9 mouse cellular contexts compared by ENCODE assay signal in the genomic region with DNA sequence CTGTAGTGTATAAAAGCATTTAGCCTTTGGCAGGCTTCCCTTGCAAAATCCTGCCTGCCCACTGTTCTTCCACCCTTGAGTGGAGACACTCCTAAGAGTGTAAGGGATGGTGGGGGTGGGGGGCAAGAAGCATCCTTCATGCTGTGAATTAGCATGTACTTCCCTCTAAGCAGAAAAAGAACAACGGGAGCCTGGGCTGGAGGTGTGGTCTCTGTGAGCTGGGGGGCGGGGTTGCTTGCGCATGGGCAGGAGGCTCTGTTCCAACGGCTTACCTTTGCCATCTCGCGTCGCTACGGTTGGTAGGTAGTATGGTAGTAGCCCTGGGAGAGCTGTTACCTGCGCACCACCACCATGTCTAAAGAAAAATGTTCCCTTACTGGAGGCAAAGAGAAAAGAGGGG. TPM values are rescaled to one million over a fixed set of nuclear protein-coding genes. Genes with fewer than 3 reads are reported as not detected.
DNase-seq lines count a peak whose midpoint lies in the region; ATAC-seq and TF ChIP-seq lines count a peak whose summit lies in the region.
"Had no signal": no experiment of that assay in that cellular context is flagged by ENCODE, and none has a peak within 500 bp of the region (broad histone marks: within the 10 kb centered on the region; RNA-seq: fewer than 3 reads in every experiment).

A gene (plus strand): TSS at position 271 of the 400 bp plus-strand sequence.

- H3K27ac ChIP-seq in midbrain, embryonic 13.5 days = peak within 1 kb of the TSS; percentile 7; the same call in 1 of the 2 replicates
- no peak within 1 kb of the TSS for H3K27ac ChIP-seq in midbrain, embryonic 10.5 days (replicated peaks)
- H3K27ac ChIP-seq in ES-E14 (ENCODE audit: insufficient read depth, low read depth, low read length, poor library complexity, severe bottlenecking) = no peak within 1 kb of the TSS
- H3K27ac ChIP-seq in midbrain, postnatal 0 days (ENCODE audit: low read depth, low read length) = no peak within 1 kb of the TSS
- H3K27ac ChIP-seq in intestine, postnatal 0 days (ENCODE audit: low read depth, low read length) = no peak within 1 kb of the TSS
- H3K27ac ChIP-seq in intestine, embryonic 16.5 days (ENCODE audit: low read length) = no peak within 1 kb of the TSS
- H3K27ac ChIP-seq: lung, embryonic 15.5 days had no signal

- 56% methylated on average over 9 of the region's 9 CpGs for whole genome bisulfite sequencing in midbrain, embryonic 13.5 days
- 62% methylated on average over 9 of the region's 9 CpGs for WGBS in midbrain, embryonic 10.5 days
- 57% methylated on average over 9 of the region's 9 CpGs for WGBS in midbrain, postnatal 0 days
- 70% methylated on average over 9 of the region's 9 CpGs for WGBS in intestine, postnatal 0 days
- WGBS in intestine, embryonic 16.5 days = 70% methylated on average over 9 of the region's 9 CpGs

- H3K36me3 ChIP-seq in midbrain, embryonic 13.5 days = peaks cover 31% of the 10 kb centered on the region
- peaks cover 89% of the 10 kb centered on the region for H3K36me3 ChIP-seq in midbrain, embryonic 10.5 days
- H3K36me3 ChIP-seq in ES-E14 (ENCODE audit: control insufficient read depth, insufficient read depth, low read length, poor library complexity, severe bottlenecking) = peaks cover 28% of the 10 kb centered on the region
- peaks cover 3% of the 10 kb centered on the region; the same call in 1 of the 2 replicates for H3K36me3 ChIP-seq in midbrain, postnatal 0 days (ENCODE audit: insufficient read depth, low read length)
- H3K36me3 ChIP-seq in intestine, postnatal 0 days (ENCODE audit: control insufficient read depth, insufficient read depth) = peaks cover 35% of the 10 kb centered on the region
- H3K36me3 ChIP-seq in intestine, embryonic 16.5 days (ENCODE audit: control insufficient read depth, insufficient read depth, low read length) = peaks cover 7% of the 10 kb centered on the region; the same call in 1 of the 2 replicates

- in situ Hi-C loops in ES-E14 (cut with MboI; ENCODE audit: low sequenced_read_pairs in 2 of 2, unreplicated experiment in 2 of 2) = no loop called here

- ATAC-seq in midbrain, embryonic 13.5 days = 0 out of 2 replicates have a peak, but pooled peaks have one; percentile 40
- ATAC-seq in common myeloid progenitor, adult 5-6 weeks (replicated peaks; ENCODE audit: low read depth, poor library complexity, severe bottlenecking) = peak; percentile 54
- ATAC-seq in midbrain, postnatal 0 days (ENCODE audit: low FRiP score) = 0 out of 2 replicates have a peak, but pooled peaks have one; percentile 44
- no peak for ATAC-seq in intestine, postnatal 0 days
- ATAC-seq in intestine, embryonic 16.5 days = no peak

- peak within 1 kb of the TSS; percentile 19; the same call in 1 of the 2 replicates for H3K9ac ChIP-seq in midbrain, embryonic 13.5 days (replicated peaks)
- H3K9ac ChIP-seq in ES-E14 (ENCODE audit: insufficient read depth, low read depth, low read length, poor library complexity, severe bottlenecking) = no peak within 1 kb of the TSS
- no peak within 1 kb of the TSS for H3K9ac ChIP-seq in midbrain, postnatal 0 days (replicated peaks; ENCODE audit: low read length, poor library complexity, severe bottlenecking)
- no peak within 1 kb of the TSS for H3K9ac ChIP-seq in intestine, postnatal 0 days (ENCODE audit: low read depth, low read length)
- H3K9ac ChIP-seq in intestine, embryonic 16.5 days (ENCODE audit: low read depth, low read length) = no peak within 1 kb of the TSS
- H3K9ac ChIP-seq: lung, embryonic 15.5 days had no signal

- no peak for DNase-seq in midbrain, embryonic 10.5 days (ENCODE audit: low spot score)
- DNase-seq in ES-E14 (ENCODE audit: low read depth, low spot score) = peak; percentile 58
- DNase-seq in midbrain, postnatal 0 days (ENCODE audit: low spot score) = peak; percentile 44
- DNase-seq: gastrocnemius, postnatal 25 days had no signal

- no peak within 1 kb of the TSS for H3K4me3 ChIP-seq in midbrain, embryonic 13.5 days (replicated peaks)
- no peak within 1 kb of the TSS for H3K4me3 ChIP-seq in midbrain, embryonic 10.5 days
- peak within 1 kb of the TSS; percentile 10 to 21; a peak in 3 of 4 replicates for H3K4me3 ChIP-seq in ES-E14 (ENCODE audit: insufficient read depth in 1 of 2, low read depth in 1 of 2, low read length in 2 of 2, poor library complexity in 1 of 2, severe bottlenecking in 1 of 2)
- no peak within 1 kb of the TSS for H3K4me3 ChIP-seq in midbrain, postnatal 0 days (ENCODE audit: low read depth, low read length)
- H3K4me3 ChIP-seq in intestine, postnatal 0 days (ENCODE audit: low read depth, low read length) = no peak within 1 kb of the TSS
- H3K4me3 ChIP-seq in intestine, embryonic 16.5 days (ENCODE audit: low read length) = no peak within 1 kb of the TSS
- H3K4me3 ChIP-seq: lung, embryonic 15.5 days had no signal

- no peak for TF ChIP-seq CTCF in midbrain, postnatal 0 days (IDR thresholded peaks at IDR 0.05)
- TF ChIP-seq CTCF in intestine, postnatal 0 days (IDR thresholded peaks at IDR 0.05; ENCODE audit: low read depth) = no peak

- H3K4me1 ChIP-seq in midbrain, embryonic 13.5 days (replicated peaks) = peaks cover 40% of the 10 kb centered on the region
- H3K4me1 ChIP-seq in midbrain, embryonic 10.5 days = peaks cover 34% of the 10 kb centered on the region
- H3K4me1 ChIP-seq in ES-E14 (ENCODE audit: control insufficient read depth in 2 of 2, insufficient read depth in 2 of 2, low read length in 2 of 2, poor library complexity in 1 of 2) = peaks cover 4 to 11% of the 10 kb centered on the region in 2 experiments; a peak in 1 of 4 replicates
- H3K4me1 ChIP-seq in midbrain, postnatal 0 days (ENCODE audit: insufficient read depth, low read length) = peaks cover 3% of the 10 kb centered on the region; the same call in 1 of the 2 replicates
- 0 out of 2 replicates have a peak, but pooled peaks cover 6% of the 10 kb centered on the region for H3K4me1 ChIP-seq in intestine, postnatal 0 days (replicated peaks; ENCODE audit: control insufficient read depth, insufficient read depth, low read length)
- H3K4me1 ChIP-seq in intestine, embryonic 16.5 days (ENCODE audit: control insufficient read depth, insufficient read depth, low read length) = peaks cover 18% of the 10 kb centered on the region

- no peaks in the 10 kb centered on the region for H3K27me3 ChIP-seq in midbrain, embryonic 13.5 days
- H3K27me3 ChIP-seq in midbrain, embryonic 10.5 days (ENCODE audit: low read depth, poor library complexity, severe bottlenecking) = no peaks in the 10 kb centered on the region
- H3K27me3 ChIP-seq in midbrain, postnatal 0 days (ENCODE audit: insufficient read depth, low read length) = no peaks in the 10 kb centered on the region
- H3K27me3 ChIP-seq in intestine, postnatal 0 days (replicated peaks; ENCODE audit: control insufficient read depth, insufficient read depth, low read length) = no peaks in the 10 kb centered on the region
- H3K27me3 ChIP-seq in intestine, embryonic 16.5 days (replicated peaks; ENCODE audit: control insufficient read depth, insufficient read depth, low read length) = no peaks in the 10 kb centered on the region
- H3K27me3 ChIP-seq: lung, embryonic 15.5 days had no signal

- no peaks in the 10 kb centered on the region for H3K9me3 ChIP-seq in midbrain, embryonic 13.5 days
- H3K9me3 ChIP-seq in midbrain, embryonic 10.5 days (replicated peaks) = no peaks in the 10 kb centered on the region
- no peaks in the 10 kb centered on the region for H3K9me3 ChIP-seq in ES-E14 (ENCODE audit: control insufficient read depth, insufficient read depth, low read depth, low read length)
- H3K9me3 ChIP-seq in midbrain, postnatal 0 days (ENCODE audit: low read length) = no peaks in the 10 kb centered on the region
- H3K9me3 ChIP-seq in intestine, postnatal 0 days (ENCODE audit: control insufficient read depth) = no peaks in the 10 kb centered on the region
- no peaks in the 10 kb centered on the region for H3K9me3 ChIP-seq in intestine, embryonic 16.5 days (ENCODE audit: control insufficient read depth, low read length)
- H3K9me3 ChIP-seq: lung, embryonic 15.5 days had no signal

- no peak within 1 kb of the TSS for H3K4me2 ChIP-seq in midbrain, embryonic 13.5 days (replicated peaks)
- peak within 1 kb of the TSS; percentile 22; the same call in 1 of the 2 replicates for H3K4me2 ChIP-seq in midbrain, postnatal 0 days (ENCODE audit: low read depth, low read length, poor library complexity, severe bottlenecking)
- H3K4me2 ChIP-seq in intestine, postnatal 0 days (replicated peaks; ENCODE audit: low read depth) = no peak within 1 kb of the TSS
- no peak within 1 kb of the TSS for H3K4me2 ChIP-seq in intestine, embryonic 16.5 days (ENCODE audit: low read depth, low read length)
- H3K4me2 ChIP-seq: lung, embryonic 15.5 days had no signal

TF ChIP-seq in ES-E14, 5 proteins besides CTCF, POLR2A, EP300 and RAD21:
- TF ChIP-seq ZNF384 (IDR thresholded peaks at IDR 0.05; ENCODE audit: low read depth, low read length) = no peak
- TF ChIP-seq CHD2 (IDR thresholded peaks at IDR 0.05; ENCODE audit: low read depth, low read length) = no peak
- no peak for TF ChIP-seq MAFK (IDR thresholded peaks at IDR 0.05; ENCODE audit: insufficient read depth, low read depth, low read length)
- TF ChIP-seq ZC3H11A (IDR thresholded peaks at IDR 0.05; ENCODE audit: borderline replicate concordance, low read depth, low read length) = no peak
- TF ChIP-seq HCFC1 (IDR thresholded peaks at IDR 0.05; ENCODE audit: borderline replicate concordance, insufficient read depth, low read length) = no peak

RNA-seq across cellular contexts. Expression of the gene that starts here (rescaled TPM):
- 0.47 and 0.55 TPM in 2 replicates for polyA plus RNA-seq in midbrain, embryonic 13.5 days (2015; fragmentation: Nextera tagmentation; extraction: Ambion mirVana)
- 0.15 and 0.20 TPM in 2 replicates for polyA plus RNA-seq in midbrain, embryonic 10.5 days (2016; fragmentation: Nextera tagmentation; extraction: Ambion mirVana)
- total RNA-seq in ES-E14 (2012; rRNA removed) = 8.9 and 9.3 TPM in 2 replicates
- total RNA-seq in common myeloid progenitor, adult 5-6 weeks (2017) = 3.3 and 3.6 TPM in 2 replicates
- 1.9 and 2.0 TPM in 2 replicates for total RNA-seq in midbrain, postnatal 0 days (2014; rRNA removed)
- polyA plus RNA-seq in midbrain, postnatal 0 days (2015; fragmentation: Nextera tagmentation; extraction: Ambion mirVana) = 0.17 and 0.23 TPM in 2 replicates
- 0.17 and 0.38 TPM in 2 replicates for polyA plus RNA-seq in intestine, postnatal 0 days (2015; fragmentation: Nextera tagmentation; extraction: Ambion mirVana)
- polyA plus RNA-seq in intestine, embryonic 16.5 days (2015; fragmentation: Nextera tagmentation; extraction: Ambion mirVana) = 0.20 and 0.23 TPM in 2 replicates

Comparison
In these comparisons a context has a peak if more than half of its experiments do, and no peak if none do; other contexts are left out.
1. Peak in ATAC-seq, H3K27ac ChIP-seq and H3K9ac ChIP-seq in midbrain, embryonic 13.5 days; RNA of the gene not detected or under 1 TPM.
2. ATAC-seq: peak in common myeloid progenitor, adult 5-6 weeks (single experiment) and midbrain, postnatal 0 days (single experiment); none in intestine, postnatal 0 days (single experiment) and intestine, embryonic 16.5 days (single experiment).
3. H3K4me3 ChIP-seq: peak in ES-E14 (2 of 2); none in midbrain, embryonic 13.5 days (single experiment), midbrain, embryonic 10.5 days (single experiment), midbrain, postnatal 0 days (single experiment), intestine, postnatal 0 days (single experiment) and intestine, embryonic 16.5 days (single experiment).